Mouse (Mus musculus) limb, embryonic 14.5 days (tissue): ENCODE results near the gene Macrod2. TPM values are rescaled to one million over a fixed set of nuclear protein-coding genes. Genes with fewer than 3 reads are reported as not detected.

Experiments
- ATAC-seq: fragments of 200-750 bp; cut with Nextera tagmentation; 2 replicates; pipeline ENCODE4 v1.8.0; 2017; ENCODE audit warnings: low read depth, moderate number of reproducible peaks, moderate TSS enrichment; ENCODE audit not compliant: low FRiP score
- DNase-seq: peaks from one replicate; pipeline ENCODE4 v3.0.0-alpha.2; 2015; ENCODE audit warnings: low spot score
- H3K27ac ChIP-seq: fragments of 300-500 bp; sonication (generic); replicated peaks from 2 replicates; pipeline ENCODE4 v1.5.1; 2014; ENCODE audit warnings: low read depth, mild to moderate bottlenecking, low read length, moderate library complexity, mixed read lengths
- H3K27me3 ChIP-seq: fragments of 300-500 bp; sonication (generic); 2 replicates; pipeline ENCODE4 v1.6.1; 2014; ENCODE audit warnings: low read length, mixed read lengths; ENCODE audit not compliant: control insufficient read depth, insufficient read depth
- H3K36me3 ChIP-seq: fragments of 300-500 bp; sonication (generic); 2 replicates; pipeline ENCODE4 v1.6.1; 2014; ENCODE audit warnings: mild to moderate bottlenecking, low read length, moderate library complexity, mixed read lengths; ENCODE audit not compliant: control insufficient read depth, insufficient read depth
- H3K4me1 ChIP-seq: fragments of 300-500 bp; sonication (generic); 2 replicates; pipeline ENCODE4 v1.6.1; 2014; ENCODE audit warnings: antibody characterized with exemption, low read length, mixed read lengths; ENCODE audit not compliant: control insufficient read depth, insufficient read depth
- H3K4me2 ChIP-seq: fragments of 300-500 bp; sonication (generic); replicated peaks from 2 replicates; pipeline ENCODE4 v1.6.1; 2014; ENCODE audit warnings: low read depth, mild to moderate bottlenecking, low read length, moderate library complexity; ENCODE audit not compliant: severe bottlenecking
- H3K4me3 ChIP-seq: fragments of 300-500 bp; sonication (generic); replicated peaks from 2 replicates; pipeline ENCODE4 v1.5.1; 2014; ENCODE audit warnings: low read length
- H3K9ac ChIP-seq: fragments of 300-500 bp; sonication (generic); 2 replicates; pipeline ENCODE4 v1.6.1; 2014; ENCODE audit warnings: mild to moderate bottlenecking, low read depth, low read length, moderate library complexity; ENCODE audit not compliant: severe bottlenecking
- H3K9me3 ChIP-seq: fragments of 300-500 bp; sonication (generic); 2 replicates; pipeline ENCODE4 v1.6.1; 2016; ENCODE audit warnings: low read length; ENCODE audit not compliant: control insufficient read depth
- POLR2A ChIP-seq: fragments of 200-500 bp; IDR thresholded peaks from 2 replicates; pipeline ENCODE4 v1.8.0; 2012; ENCODE audit warnings: inconsistent platforms, mild to moderate bottlenecking, moderate library complexity, borderline replicate concordance; ENCODE audit not compliant: insufficient read depth, insufficient read length; ENCODE audit errors: extremely low read depth
- WGBS: fragments of 180-500 bp; shearing (Covaris S2); extraction: QIAGEN DNeasy Blood & Tissue Kit; methylation state at CpG from one replicate; pipeline ENCODE4 v1.1.7; 2014; 5-methylcytosine and 5-hydroxymethylcytosine counted together
- polyA plus RNA-seq, 2 experiments: library from polyadenylated mRNA; depleted of rRNA in 1 of 2; stranded (reverse) in 1 of 2; unstranded in 1 of 2; fragments of >200 nt; fragmentation: Nextera tagmentation in 1 of 2; extraction: Ambion mirVana in 1 of 2; gene quantifications; 2 replicates each; pipeline versions ENCODE4 v1.2.1 to v1.2.3; 2012 to 2014

Gene Macrod2
- polyA plus RNA-seq, 2 experiments: 8.5 to 24.5 TPM

- H3K9ac ChIP-seq: no peak overlapping the region
- H3K27me3 ChIP-seq: no peaks in the 10 kb centered on the region
- 0 out of 2 replicates have a peak overlapping the region, but pooled peaks have one; percentile 12 for H3K4me3 ChIP-seq
- no peaks in the 10 kb centered on the region for H3K9me3 ChIP-seq
- WGBS: 26% methylated on average over 2 of the region's 2 CpGs
- H3K27ac ChIP-seq: no peak overlapping the region; the same call in 1 of the 2 replicates
- no peak for TF ChIP-seq POLR2A
- no peak for ATAC-seq
- peak overlapping the region; percentile 35; the same call in 1 of the 2 replicates for H3K4me2 ChIP-seq
- peaks cover 9% of the 10 kb centered on the region for H3K4me1 ChIP-seq
- no peak for DNase-seq
- no peaks in the 10 kb centered on the region for H3K36me3 ChIP-seq
Observed at GRCm38 (mm10) chr2:142058751-142059090, 1663.6 kb downstream of the Macrod2 start.

GRCm38 (mm10) chr2:142108947-142109346 lies 1713.8 kb downstream of the Macrod2 start:
- no peak overlapping the region for H3K4me2 ChIP-seq
- H3K27me3 ChIP-seq: no peaks in the 10 kb centered on the region
- H3K36me3 ChIP-seq: no peaks in the 10 kb centered on the region
- no peak overlapping the region for H3K27ac ChIP-seq
- H3K4me1 ChIP-seq: no peaks in the 10 kb centered on the region
- no peak for TF ChIP-seq POLR2A
- H3K4me3 ChIP-seq: no peak overlapping the region
- no peaks in the 10 kb centered on the region for H3K9me3 ChIP-seq
- ATAC-seq (no peak), DNase-seq (no peak)
- 92% methylated on average over 3 of the region's 3 CpGs for WGBS
- H3K9ac ChIP-seq: no peak overlapping the region

- ATAC-seq: no peak
- 95% methylated on average over 1 of the region's 1 CpGs for WGBS
- no peak for DNase-seq
- no peak overlapping the region for H3K9ac ChIP-seq
- no peak overlapping the region for H3K27ac ChIP-seq
- H3K4me3 ChIP-seq: no peak overlapping the region
- no peaks in the 10 kb centered on the region for H3K36me3 ChIP-seq
- H3K27me3 ChIP-seq: no peaks in the 10 kb centered on the region
- no peaks in the 10 kb centered on the region for H3K9me3 ChIP-seq
- no peak overlapping the region for H3K4me2 ChIP-seq
- TF ChIP-seq POLR2A: no peak
- H3K4me1 ChIP-seq: peaks cover 5% of the 10 kb centered on the region; the same call in 1 of the 2 replicates
Observed at GRCm38 (mm10) chr2:142116623-142117022, 1721.5 kb downstream of the Macrod2 start.

- no peaks in the 10 kb centered on the region for H3K27me3 ChIP-seq
- WGBS: 43% methylated on average over 3 of the region's 3 CpGs
- DNase-seq (no peak), ATAC-seq (no peak)
- no peaks in the 10 kb centered on the region for H3K36me3 ChIP-seq
- H3K4me2 ChIP-seq: no peak overlapping the region
- H3K4me3 ChIP-seq: no peak overlapping the region
- TF ChIP-seq POLR2A: no peak
- no peaks in the 10 kb centered on the region for H3K4me1 ChIP-seq
- H3K9me3 ChIP-seq: no peaks in the 10 kb centered on the region
- H3K27ac ChIP-seq: no peak overlapping the region
- H3K9ac ChIP-seq: no peak overlapping the region
Observed at GRCm38 (mm10) chr2:142128109-142128508, 1733.0 kb downstream of the Macrod2 start.

- Histone ChIP-seq H3K4me3 (no peak overlapping the region), H3K9ac (no peak overlapping the region), H3K4me2 (no peak overlapping the region), H3K9me3 (no peaks in the 10 kb centered on the region), H3K4me1 (no peaks in the 10 kb centered on the region), H3K27me3 (no peaks in the 10 kb centered on the region), H3K27ac (no peak overlapping the region), H3K36me3 (no peaks in the 10 kb centered on the region)
- DNase-seq: no peak
- no peak for ATAC-seq
- no peak for TF ChIP-seq POLR2A
- WGBS: 73% methylated on average over 4 of the region's 4 CpGs
Observed at GRCm38 (mm10) chr2:142129166-142129565, 1734.1 kb downstream of the Macrod2 start.

GRCm38 (mm10) chr2:142149310-142149709 lies 1754.2 kb downstream of the Macrod2 start:
- no peak for TF ChIP-seq POLR2A
- Histone ChIP-seq H3K27me3 (no peaks in the 10 kb centered on the region), H3K4me2 (no peak overlapping the region), H3K4me3 (no peak overlapping the region), H3K36me3 (no peaks in the 10 kb centered on the region), H3K4me1 (no peaks in the 10 kb centered on the region), H3K9ac (no peak overlapping the region), H3K27ac (no peak overlapping the region), H3K9me3 (no peaks in the 10 kb centered on the region)
- DNase-seq (peak; percentile 77), ATAC-seq (peak; percentile 44; the same call in 1 of the 2 replicates)
- WGBS: 49% methylated on average over 2 of the region's 2 CpGs
